Mouse (Mus musculus) cerebellum, adult 18-20 months (tissue): ENCODE data around the gene Chrna1.

ENCODE experiments used
- DNase-seq, 2 experiments: peaks; one replicate each; pipeline ENCODE4 v3.0.0; 2021

Chrna1 gene

DNA sequence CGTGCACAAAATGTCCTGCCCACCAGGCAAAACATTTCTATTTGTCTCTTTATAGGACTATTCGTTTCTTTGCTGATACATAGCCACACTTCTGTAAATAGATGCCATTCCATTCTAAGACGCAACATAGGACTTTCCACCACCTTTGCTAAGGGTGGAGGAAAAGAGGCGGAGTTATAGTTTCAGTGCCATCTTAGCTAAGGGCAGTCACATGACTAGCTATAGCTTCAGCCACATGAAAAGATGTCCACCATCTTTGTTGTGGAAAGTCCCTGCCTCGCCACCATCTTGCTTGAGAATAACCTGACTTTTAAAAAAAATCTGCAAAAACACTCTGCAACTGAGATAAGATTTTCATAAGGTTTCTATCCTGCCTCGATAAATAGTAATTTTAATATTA lies 66.0 kb downstream of the Chrna1 start:
- no peak for DNase-seq
